Mouse (Mus musculus) G1E-ER4 (cell line): ENCODE data around the gene Poglut1. TPM values are rescaled to one million over a fixed set of nuclear protein-coding genes. Genes with fewer than 3 reads are reported as not detected.

ENCODE experiments used
- GATA1 ChIP-seq: IDR thresholded peaks from one replicate; pipeline ENCODE4 v1.8.0; 2012; ENCODE audit warnings: low read length, inconsistent platforms
- polyA plus RNA-seq: library from polyadenylated mRNA; stranded (reverse); fragments of >175 nt; gene quantifications from 2 replicates; pipeline ENCODE4 v1.2.3, GENCODE M21; 2012

Poglut1 gene
- polyA plus RNA-seq, 1 experiment = 7.6 TPM

GRCm38 (mm10) chr16:38496604-38497140, 53.4 kb downstream of the Poglut1 start:
- no peak for TF ChIP-seq GATA1

DNA sequence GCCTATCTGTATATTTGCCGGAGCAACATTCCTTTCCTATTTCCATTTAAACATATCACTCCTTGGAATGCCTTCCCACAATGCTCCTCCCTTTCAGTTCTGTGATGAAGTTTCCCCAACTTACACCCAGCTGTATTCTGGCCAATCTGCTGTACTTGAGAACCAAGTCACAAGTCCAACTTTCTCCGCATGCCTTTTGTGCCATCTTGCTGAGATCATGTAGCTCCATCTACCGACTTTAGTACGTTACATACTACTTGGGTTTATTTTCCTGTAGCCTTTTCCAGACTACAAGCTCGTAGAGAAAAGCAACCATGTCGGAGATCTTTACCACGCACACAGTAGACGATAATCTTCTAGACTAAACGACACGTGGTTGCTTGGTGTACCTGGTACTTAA, 56.2 kb downstream of the Poglut1 start:
- no peak for TF ChIP-seq GATA1

- no peak for TF ChIP-seq GATA1
Measured at GRCm38 (mm10) chr16:38492551-38492950, 57.5 kb downstream of the Poglut1 start.

GRCm38 (mm10) chr16:38483582-38484309, 66.3 kb downstream of the Poglut1 start:
- no peak for TF ChIP-seq GATA1

- no peak for TF ChIP-seq GATA1
Measured at GRCm38 (mm10) chr16:38482780-38483562, 67.1 kb downstream of the Poglut1 start.

DNA sequence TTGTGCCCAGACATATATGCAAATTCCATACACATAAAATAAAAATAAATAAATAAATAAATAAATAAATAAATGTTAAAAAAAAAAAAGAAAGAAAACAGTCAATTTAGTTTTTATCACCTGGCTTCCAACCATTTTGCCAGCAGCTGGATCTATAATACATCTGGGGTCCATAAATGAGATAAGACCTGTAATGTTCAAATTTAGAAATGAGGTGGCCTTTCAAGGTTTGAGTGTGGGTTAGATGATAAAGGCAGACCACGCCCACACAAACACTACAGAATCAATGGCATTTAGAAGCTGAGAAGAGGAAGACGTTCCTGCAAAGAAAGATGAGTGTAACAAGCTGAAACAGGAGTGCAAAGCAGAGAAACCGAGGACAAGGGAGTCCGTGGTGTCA, 68.7 kb downstream of the Poglut1 start:
- peak; percentile 19 for TF ChIP-seq GATA1

GRCm38 (mm10) chr16:38478296-38478695, 71.8 kb downstream of the Poglut1 start:
- no peak for TF ChIP-seq GATA1

- TF ChIP-seq GATA1 = no peak
Measured at GRCm38 (mm10) chr16:38476312-38477240, 73.5 kb downstream of the Poglut1 start.

DNA sequence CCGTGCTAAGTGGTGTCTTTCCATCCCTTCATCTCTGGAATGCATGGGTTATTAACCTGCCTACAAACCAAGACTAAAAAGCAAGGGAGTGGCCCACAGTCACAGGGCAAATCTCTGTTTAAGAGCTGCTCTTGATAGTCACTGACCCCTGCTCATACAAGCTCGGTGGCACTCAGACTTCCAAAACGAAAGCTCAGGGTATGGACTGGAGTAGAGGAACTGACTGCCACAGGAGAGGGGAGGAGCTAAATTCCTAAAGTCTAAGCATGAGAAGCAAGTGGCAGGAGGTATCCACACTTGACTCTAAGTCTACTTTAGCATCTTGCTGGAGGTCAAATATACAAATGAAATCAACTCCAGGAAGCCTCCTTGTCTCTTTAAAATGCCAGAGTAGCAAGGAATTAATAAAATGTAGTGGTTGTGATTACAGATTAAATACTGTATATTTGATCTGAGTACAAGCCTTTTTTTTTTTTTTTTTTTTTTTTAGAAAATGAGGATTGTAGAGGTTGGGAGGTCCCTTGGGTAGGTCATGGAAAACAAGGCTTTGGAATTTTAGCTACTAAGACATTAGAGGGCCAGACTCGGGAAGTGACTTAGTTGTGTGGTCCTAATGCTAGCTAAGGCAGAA, 74.3 kb downstream of the Poglut1 start:
- no peak for TF ChIP-seq GATA1

Other genes with a start within 250 kb of the Poglut1 start
- gene Maats1, start 208.1 kb downstream of the Poglut1 start, polyA plus RNA-seq = not detected in 2 replicates
- 307 and 514 TPM in 2 replicates for gene Cox17, start 203.3 kb downstream of the Poglut1 start, polyA plus RNA-seq
- 882 and 1,467 TPM in 2 replicates for gene Gm21987, start 203.2 kb downstream of the Poglut1 start, polyA plus RNA-seq
- 3.6 and 4.8 TPM in 2 replicates for gene Popdc2, start 188.0 kb downstream of the Poglut1 start, polyA plus RNA-seq
- not detected in 2 replicates for gene Pla1a, start 117.1 kb downstream of the Poglut1 start, polyA plus RNA-seq
- gene Adprh, start 97.6 kb downstream of the Poglut1 start, polyA plus RNA-seq = 262 and 323 TPM in 2 replicates
- 0.12 and 0.19 TPM in 2 replicates for gene Cd80, start 94.7 kb downstream of the Poglut1 start, polyA plus RNA-seq
- 30.1 and 38.6 TPM in 2 replicates for gene Timmdc1, start 27.6 kb downstream of the Poglut1 start, polyA plus RNA-seq
- gene Tmem39a, start 8.4 kb upstream of the Poglut1 start, polyA plus RNA-seq = 15.4 and 16.0 TPM in 2 replicates
- 0.04 and 0.06 TPM in 2 replicates for gene Arhgap31, start 163.0 kb upstream of the Poglut1 start, polyA plus RNA-seq
- not detected in 2 replicates for gene B4galt4, start 192.0 kb upstream of the Poglut1 start, polyA plus RNA-seq